Mouse (Mus musculus) kidney, adult 2 months (tissue): ENCODE measurements at regions not wholly inside any gene's neighbourhood (a gene's known extent, or its start where the extent isn't known, plus 50 kb on each side); places are given as distances from the start of the nearest gene placed in this dataset.

ENCODE experiments used
- CTCF ChIP-seq: fragments of 200-500 bp; conservative IDR thresholded peaks from 2 replicates; pipeline ENCODE4 v1.5.1; 2011; ENCODE audit warnings: low read depth, mild to moderate bottlenecking, control low read depth, low read length, moderate library complexity, mixed read lengths; ENCODE audit not compliant: insufficient read depth, insufficient read length
- POLR2A ChIP-seq: fragments of 200-500 bp; IDR thresholded peaks from one replicate; pipeline ENCODE4 v1.6.1; 2011; ENCODE audit warnings: low read depth, low read length, control low read depth

DNA sequence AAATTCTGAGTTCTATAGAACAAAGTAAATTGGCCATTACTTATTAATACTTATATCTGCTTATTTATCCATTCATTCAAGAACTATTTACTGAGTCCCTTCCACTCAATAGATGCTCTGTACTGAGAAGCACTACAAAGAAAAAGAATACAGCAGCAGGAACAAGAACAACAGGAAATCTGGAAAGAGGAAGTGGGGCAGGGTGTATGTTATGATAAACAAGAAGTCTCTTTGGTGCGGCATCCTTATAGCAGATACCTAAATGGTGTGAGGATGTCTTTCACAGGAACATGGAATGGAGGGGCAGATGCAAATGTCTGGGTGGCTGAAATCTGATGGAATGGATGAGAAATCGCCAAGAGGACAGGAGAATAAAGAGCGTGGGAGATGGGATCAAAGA, 208.5 kb upstream of the Zc3h12c start:
- TF ChIP-seq POLR2A: no peak
- TF ChIP-seq CTCF: no peak
